Mouse (Mus musculus) testis, adult 2 months (tissue): Measurements from ENCODE around the gene 4930430F08Rik. TPM values are rescaled to one million over a fixed set of nuclear protein-coding genes. Genes with fewer than 3 reads are reported as not detected.
"Not testable (repeated sequence)": the region's sequence is repeated elsewhere in the genome, so short reads cannot be mapped to it uniquely, and the experiment has no call there.

Experiments
- H3K27ac ChIP-seq: fragments of 200-500 bp; 2 replicates; pipeline ENCODE4 v1.5.1; 2012; ENCODE audit warnings: low read depth, low read length; ENCODE audit not compliant: control insufficient read depth, insufficient read depth
- H3K27me3 ChIP-seq: fragments of 200-500 bp; 2 replicates; pipeline ENCODE4 v1.6.1; 2012; ENCODE audit warnings: mild to moderate bottlenecking, low read length, moderate library complexity; ENCODE audit not compliant: control insufficient read depth, insufficient read depth
- H3K36me3 ChIP-seq: fragments of 200-500 bp; 2 replicates; pipeline ENCODE4 v1.6.1; 2012; ENCODE audit warnings: mild to moderate bottlenecking, low read length; ENCODE audit not compliant: control insufficient read depth, insufficient read depth
- H3K4me1 ChIP-seq: fragments of 200-500 bp; 2 replicates; pipeline ENCODE4 v1.6.1; 2012; ENCODE audit warnings: low read length; ENCODE audit not compliant: control insufficient read depth, insufficient read depth
- H3K4me3 ChIP-seq: fragments of 200-500 bp; 2 replicates; pipeline ENCODE4 v1.5.1; 2012; ENCODE audit warnings: low read depth, mild to moderate bottlenecking, low read length, moderate library complexity, mixed read lengths; ENCODE audit not compliant: control insufficient read depth
- CTCF ChIP-seq: fragments of 200-500 bp; IDR thresholded peaks from 2 replicates; pipeline ENCODE4 v1.5.1; 2012; ENCODE audit warnings: low read depth, mild to moderate bottlenecking, inconsistent platforms, low read length, moderate library complexity; ENCODE audit not compliant: control insufficient read depth, insufficient read depth, insufficient replicate concordance
- POLR2A ChIP-seq: fragments of 200-500 bp; IDR thresholded peaks from 2 replicates; pipeline ENCODE4 v1.6.1; 2012; ENCODE audit warnings: low read depth, mild to moderate bottlenecking, inconsistent platforms, low read length, moderate library complexity; ENCODE audit not compliant: control insufficient read depth
- polyA plus RNA-seq: library from polyadenylated mRNA; depleted of rRNA; stranded (reverse); fragments of >200 nt; gene quantifications from 2 replicates; pipeline ENCODE4 v1.2.3, GENCODE M21; 2012; rRNA removed

The 4930430F08Rik gene
- polyA plus RNA-seq, 1 experiment, result 22.8 TPM

GRCm38 (mm10) chr10:100571707-100572106 lies 18.5 kb downstream of the 4930430F08Rik start:
- Histone ChIP-seq H3K36me3 (no peaks in the 10 kb centered on the region), H3K4me3 (no peak overlapping the region), H3K27me3 (no peaks in the 10 kb centered on the region), H3K27ac (no peak overlapping the region), H3K4me1 (no peaks in the 10 kb centered on the region)
- no peak for TF ChIP-seq CTCF
- TF ChIP-seq POLR2A, result no peak

- Histone ChIP-seq H3K4me3 (no peak overlapping the region), H3K27me3 (no peaks in the 10 kb centered on the region), H3K4me1 (no peaks in the 10 kb centered on the region), H3K27ac (no peak overlapping the region), H3K36me3 (peaks cover under 1% of the 10 kb centered on the region; the same call in 1 of the 2 replicates)
- TF ChIP-seq CTCF (no peak), POLR2A (no peak)
Observed at GRCm38 (mm10) chr10:100564112-100564511, 26.1 kb downstream of the 4930430F08Rik start.

- not testable (repeated sequence) for H3K4me1 ChIP-seq, H3K27ac ChIP-seq, H3K36me3 ChIP-seq, H3K4me3 ChIP-seq, H3K27me3 ChIP-seq
Observed at GRCm38 (mm10) chr10:100560194-100560883, 29.9 kb downstream of the 4930430F08Rik start.

GRCm38 (mm10) chr10:100556566-100557175 lies 33.6 kb downstream of the 4930430F08Rik start:
- Histone ChIP-seq H3K36me3 (peaks cover 1% of the 10 kb centered on the region; the same call in 1 of the 2 replicates), H3K4me1 (no peaks in the 10 kb centered on the region), H3K27me3 (no peaks in the 10 kb centered on the region), H3K4me3 (no peak overlapping the region), H3K27ac (no peak overlapping the region)
- TF ChIP-seq CTCF (no peak), POLR2A (no peak)

DNA sequence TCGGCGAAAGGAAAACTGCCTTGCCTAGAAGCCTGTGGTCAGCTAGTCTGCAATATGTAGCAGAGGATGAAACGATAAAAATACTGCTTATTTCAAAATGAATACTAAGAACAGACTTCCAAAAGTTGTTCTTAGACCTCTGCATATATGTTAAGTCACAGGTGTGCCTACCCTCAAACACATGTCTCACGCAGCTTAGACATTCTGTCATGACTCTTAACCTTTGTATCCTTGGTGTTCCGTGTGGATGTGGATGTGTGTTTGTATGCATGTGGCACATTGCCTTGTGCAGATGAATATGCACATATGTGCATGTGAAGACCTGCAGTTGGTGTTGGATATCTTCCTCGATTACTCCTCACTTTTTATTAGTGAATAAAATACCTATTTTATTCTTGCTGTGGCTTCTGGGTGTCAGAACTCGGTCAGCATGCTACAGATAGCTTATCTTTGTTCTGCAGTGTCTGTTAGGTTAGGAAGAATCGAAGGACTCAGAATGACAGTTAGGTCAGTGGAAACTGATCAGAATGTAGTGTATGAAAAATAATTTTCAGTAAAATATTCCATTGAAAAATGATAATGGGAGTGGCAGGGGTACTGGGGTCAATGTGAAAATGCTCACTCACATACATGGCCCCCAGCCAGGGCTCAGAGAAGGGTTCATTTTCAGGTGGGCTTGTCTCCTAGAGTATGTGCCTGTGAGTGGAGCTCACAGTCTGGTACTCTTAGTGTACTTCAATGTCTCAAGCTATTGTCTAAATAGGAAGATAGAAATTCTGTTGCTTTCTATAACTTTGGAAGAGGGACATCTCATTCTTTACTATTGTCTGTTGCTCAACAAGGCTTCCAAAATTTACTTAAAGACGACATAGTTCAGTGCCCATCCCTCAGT lies 65.5 kb downstream of the 4930430F08Rik start:
- TF ChIP-seq POLR2A, result no peak
- no peak for TF ChIP-seq CTCF
- Histone ChIP-seq H3K4me3 (no peak overlapping the region), H3K4me1 (no peaks in the 10 kb centered on the region), H3K27me3 (no peaks in the 10 kb centered on the region), H3K36me3 (no peaks in the 10 kb centered on the region), H3K27ac (no peak overlapping the region)

GRCm38 (mm10) chr10:100522330-100522729 lies 67.9 kb downstream of the 4930430F08Rik start:
- no peaks in the 10 kb centered on the region for H3K4me1 ChIP-seq
- TF ChIP-seq CTCF (no peak), POLR2A (no peak)
- H3K4me3 ChIP-seq, result no peak overlapping the region
- H3K27me3 ChIP-seq, result no peaks in the 10 kb centered on the region
- no peaks in the 10 kb centered on the region for H3K36me3 ChIP-seq
- no peak overlapping the region for H3K27ac ChIP-seq

Other genes starting within 250 kb of the 4930430F08Rik start
- gene Gm4302, start 249.6 kb downstream of the 4930430F08Rik start, polyA plus RNA-seq, result not detected in 2 replicates
- gene Gm4303, start 244.5 kb downstream of the 4930430F08Rik start, polyA plus RNA-seq, result not detected in 2 replicates
- gene Gm4305, start 239.3 kb downstream of the 4930430F08Rik start, polyA plus RNA-seq, result not detected in 2 replicates
- gene Gm4307, start 229.1 kb downstream of the 4930430F08Rik start, polyA plus RNA-seq, result not detected in 2 replicates
- not detected in 2 replicates for gene Gm4312, start 207.9 kb downstream of the 4930430F08Rik start, polyA plus RNA-seq
- 2.8 and 3.4 TPM in 2 replicates for gene Tmtc3, start 103.1 kb downstream of the 4930430F08Rik start, polyA plus RNA-seq
- gene Cep290, start 102.9 kb downstream of the 4930430F08Rik start, polyA plus RNA-seq, result 5.9 and 6.6 TPM in 2 replicates
- gene 1700017N19Rik, start 61 bp upstream of the 4930430F08Rik start, polyA plus RNA-seq, result 54.3 and 79.5 TPM in 2 replicates